Mouse (Mus musculus) brain, adult 2 months (tissue): Measurements from ENCODE around the gene Slc12a3.

Experiments used
- DNase-seq: peaks from one replicate; pipeline ENCODE4 v3.0.0; 2011; ENCODE audit warnings: low read depth, low spot score

The Slc12a3 gene

DNA sequence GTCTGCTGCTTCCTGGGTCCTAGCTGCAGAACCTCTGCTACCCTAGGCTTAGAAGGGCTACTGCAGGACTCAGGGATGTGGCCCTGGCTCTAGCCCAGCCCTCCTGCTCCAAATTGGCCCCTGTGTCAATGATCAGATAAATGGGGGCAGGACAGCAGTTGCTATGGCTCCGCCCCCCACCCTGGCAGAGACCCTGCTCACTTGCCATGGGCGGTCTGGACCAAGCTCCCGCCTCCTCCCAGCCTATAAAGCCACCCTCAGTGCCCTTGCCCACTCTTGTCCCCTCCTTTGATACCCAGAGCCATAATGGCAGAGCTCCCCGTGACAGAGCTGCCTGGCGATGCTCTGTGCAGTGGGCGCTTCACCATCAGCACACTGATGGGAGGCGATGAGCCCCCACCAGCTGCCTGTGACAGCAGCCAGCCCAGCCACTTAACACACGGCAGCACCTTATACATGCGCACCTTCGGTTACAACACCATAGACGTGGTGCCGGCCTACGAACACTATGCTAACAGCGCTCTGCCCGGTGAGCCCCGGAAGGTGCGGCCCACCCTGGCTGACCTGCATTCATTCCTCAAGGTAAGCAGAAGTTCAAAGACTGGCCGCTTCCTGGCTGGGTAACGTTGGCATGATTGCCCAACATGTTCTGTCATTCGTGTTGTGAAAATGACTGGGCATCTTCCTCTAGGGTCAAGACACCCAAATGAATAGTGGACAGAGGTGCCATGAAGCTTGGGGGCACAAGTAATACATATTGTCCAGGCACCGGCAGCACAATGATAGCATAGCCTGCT, at the start of gene Slc12a3:
TSS of gene Slc12a3 (plus strand) at position 270 of the 797 bp plus-strand sequence.
- DNase-seq = no peak

DNA sequence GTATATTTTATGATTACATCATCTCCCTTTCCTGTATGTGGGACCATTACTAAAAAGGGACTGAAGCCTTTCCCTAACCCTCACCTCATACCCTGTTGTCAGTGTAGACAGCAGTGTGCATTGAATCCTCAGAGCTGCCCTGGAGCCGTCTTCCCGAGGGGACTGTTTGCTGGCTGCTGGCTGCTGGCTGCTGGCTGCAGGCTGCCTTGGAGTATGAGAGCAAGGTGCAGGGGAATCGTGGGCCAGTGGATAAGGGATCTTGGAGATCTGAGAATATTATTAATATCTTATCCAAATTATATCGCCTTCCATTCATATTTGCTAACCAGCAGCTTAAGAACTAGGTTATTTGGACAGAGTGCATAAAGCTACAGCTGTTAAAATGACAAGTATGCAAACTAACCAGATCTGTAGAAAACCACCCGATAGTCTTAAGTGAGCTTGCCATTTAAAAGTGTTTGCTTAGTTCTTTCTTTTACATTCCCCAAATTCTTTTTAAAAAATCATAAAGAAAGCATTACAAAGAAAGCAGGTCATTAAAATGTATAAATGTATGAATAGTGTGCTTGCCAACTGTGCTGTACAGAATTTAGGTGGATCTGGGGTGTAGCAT, 48.9 kb upstream of the Slc12a3 start:
- DNase-seq = no peak

DNA sequence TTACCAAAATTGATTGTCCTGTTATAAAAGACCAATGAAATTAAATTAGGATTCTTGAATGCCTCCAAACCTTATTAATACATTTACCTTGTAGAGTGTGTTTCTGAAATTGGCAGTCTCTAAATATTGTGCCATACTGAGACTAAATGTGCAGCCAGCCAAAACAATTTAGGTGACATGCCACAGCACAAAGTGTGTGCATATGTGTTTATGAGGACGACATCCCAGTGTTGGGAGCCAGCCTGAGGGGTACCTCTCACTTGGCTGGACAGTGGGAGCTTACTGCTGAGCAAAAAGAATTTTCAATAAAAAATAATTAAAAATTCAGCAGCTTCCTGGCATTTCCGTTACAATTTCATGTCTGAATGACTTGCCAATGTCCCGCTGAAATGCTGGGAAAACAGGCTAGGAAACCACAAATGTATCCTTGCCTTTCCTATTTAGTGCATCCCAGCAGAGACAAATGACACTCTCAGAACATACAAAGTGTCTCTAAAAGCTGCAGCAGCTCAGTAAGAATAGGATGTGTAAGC, 46.5 kb upstream of the Slc12a3 start:
- DNase-seq = no peak

DNA sequence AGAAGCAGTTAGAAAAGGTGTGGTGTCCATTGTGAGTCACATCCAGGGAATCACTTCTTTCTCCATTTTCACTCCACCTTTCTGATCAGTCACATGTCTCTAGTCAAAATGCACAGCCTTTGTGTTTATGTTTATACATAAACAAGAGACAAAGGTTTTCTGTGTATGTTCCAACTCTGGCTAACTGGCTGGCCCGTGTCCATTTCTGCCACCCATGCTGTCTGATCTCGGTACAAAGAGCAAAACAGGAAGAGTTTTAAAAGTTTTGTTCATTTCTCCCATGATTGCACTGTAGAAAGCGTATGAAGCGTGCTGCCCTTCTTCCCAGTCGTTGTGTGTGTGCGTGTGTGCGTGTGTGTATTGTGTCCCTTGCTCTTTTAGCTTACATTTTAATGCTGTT, 44.8 kb upstream of the Slc12a3 start:
- no peak for DNase-seq

DNA sequence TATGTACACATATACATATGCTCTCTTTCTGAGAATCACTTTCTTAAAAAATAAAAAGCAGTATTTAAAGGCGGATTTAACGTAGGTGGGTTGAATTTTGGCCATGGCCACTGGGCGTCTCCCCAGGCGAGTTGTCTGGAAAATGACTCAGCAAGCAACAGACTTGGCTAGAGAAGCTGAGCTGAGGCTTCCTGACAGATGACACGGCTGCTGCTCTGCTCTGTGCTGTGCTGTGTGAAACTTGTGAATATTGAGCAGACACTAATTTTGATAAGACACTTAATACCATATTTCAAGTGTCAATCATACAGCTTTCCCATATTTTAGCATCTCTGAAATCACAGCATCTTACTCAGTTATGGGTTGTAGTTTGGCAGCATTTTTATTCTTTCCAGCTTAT, 38.4 kb upstream of the Slc12a3 start:
- peak; percentile 76 for DNase-seq

DNA sequence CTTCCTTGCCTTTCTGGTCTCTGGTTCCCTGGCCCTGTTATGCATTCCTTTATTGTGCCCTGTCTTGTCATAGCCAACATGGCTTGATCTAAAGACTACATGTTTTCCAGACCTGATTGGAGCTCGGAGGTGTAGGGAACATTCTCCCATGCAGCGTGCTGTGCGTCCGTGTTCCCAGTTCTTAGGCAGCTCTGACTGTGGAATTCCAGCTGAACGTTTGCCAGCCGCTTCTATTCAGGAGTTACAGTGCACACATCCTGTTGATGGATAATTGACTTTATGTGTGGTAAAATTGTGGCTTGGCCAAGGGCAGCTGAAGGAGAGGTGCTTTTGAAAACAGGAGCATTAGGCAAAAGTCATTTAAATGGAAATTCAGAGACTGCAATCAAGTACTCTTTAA, 36.9 kb upstream of the Slc12a3 start:
- peak; percentile 70 for DNase-seq

DNA sequence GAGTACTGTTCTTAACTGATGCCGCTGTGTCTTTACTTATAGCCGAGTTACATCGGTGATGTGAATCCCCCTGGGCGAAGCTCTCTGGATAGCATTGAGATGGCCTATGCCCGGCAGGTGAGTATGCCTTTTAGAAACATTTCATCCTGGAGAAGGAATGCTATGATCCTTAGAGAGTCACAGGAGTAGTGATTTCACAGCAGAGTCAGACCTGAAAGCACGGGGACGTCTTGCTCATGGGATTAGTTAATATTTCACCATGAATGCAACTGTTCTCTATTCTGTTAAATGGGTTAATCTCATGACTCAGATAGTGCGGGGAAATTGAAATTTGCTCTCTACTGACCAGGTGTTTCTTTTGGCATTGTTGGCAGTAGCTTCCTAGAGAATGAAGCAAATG, 36.4 kb upstream of the Slc12a3 start:
- DNase-seq = no peak

DNA sequence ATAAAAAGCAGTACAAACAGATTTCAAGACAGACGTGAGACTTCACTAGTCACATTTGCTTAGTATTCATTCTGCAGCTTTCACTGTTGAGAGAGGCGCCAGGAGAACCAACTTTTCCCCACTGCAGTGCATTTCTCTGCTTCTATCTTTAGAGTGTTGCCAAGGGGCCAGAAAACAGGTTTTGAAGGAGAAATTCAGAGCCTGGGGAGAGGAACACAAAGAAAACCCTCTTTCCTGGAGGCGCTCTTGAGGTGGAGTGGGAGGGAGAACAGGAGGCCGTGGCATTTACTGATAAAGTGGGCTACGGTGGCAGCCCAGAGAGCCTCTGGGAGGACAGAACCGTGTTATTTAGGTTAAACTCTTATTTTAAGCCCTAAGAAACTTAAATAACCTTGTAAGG, 33.3 kb upstream of the Slc12a3 start:
- peak; percentile 70 for DNase-seq

DNA sequence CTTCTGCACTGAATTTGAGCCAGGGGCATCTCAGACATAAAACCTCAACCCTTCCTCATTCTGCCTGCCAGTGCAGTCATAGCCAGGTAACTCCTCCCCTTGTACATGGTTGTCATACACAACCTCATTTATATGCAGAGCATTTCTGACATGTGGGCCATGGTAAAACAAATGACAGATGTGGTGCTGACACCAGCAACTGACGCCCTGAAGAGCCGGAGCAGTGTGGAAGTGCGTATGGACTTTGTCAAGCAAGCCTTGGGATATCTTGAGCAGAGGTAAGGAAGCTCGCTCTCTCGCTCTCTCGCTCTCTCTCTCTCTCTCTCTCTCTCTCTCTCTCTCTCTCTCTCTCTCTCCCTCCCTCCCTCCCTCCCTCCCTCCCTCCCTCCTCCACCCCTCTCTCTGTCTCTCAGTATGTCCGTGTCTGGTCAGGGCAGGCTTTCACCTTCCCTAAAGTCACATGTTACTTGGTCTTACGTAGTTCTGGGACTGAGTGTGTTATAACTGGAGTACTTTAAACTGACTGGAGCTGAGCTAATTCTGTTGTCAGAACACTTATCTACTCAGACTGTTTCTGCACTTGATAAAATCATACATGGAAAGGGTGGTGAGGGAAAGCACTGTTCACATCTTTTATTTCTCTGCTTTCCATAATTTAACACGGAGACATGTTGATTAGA, 32.5 kb upstream of the Slc12a3 start:
- no peak for DNase-seq

DNA sequence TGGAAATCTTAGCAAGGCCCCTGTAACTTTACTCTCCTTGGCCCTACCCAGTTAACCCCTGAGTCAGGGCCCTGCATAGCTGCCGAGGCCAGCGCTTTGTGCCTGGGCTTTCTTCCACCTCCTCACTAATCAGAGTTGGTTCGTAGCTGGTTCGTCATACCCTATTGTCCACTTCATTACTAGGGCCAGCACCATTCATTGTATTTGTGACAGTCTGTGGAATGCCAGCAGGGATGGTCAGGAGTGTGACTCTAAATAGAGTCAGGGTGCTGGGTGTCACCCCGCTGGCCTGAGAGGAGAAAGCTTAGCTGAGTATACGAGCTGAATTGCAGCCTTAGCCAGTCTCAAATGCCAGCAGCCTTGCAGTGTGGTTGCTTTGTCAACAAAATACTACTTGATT, 31.9 kb upstream of the Slc12a3 start:
- DNase-seq = no peak

DNA sequence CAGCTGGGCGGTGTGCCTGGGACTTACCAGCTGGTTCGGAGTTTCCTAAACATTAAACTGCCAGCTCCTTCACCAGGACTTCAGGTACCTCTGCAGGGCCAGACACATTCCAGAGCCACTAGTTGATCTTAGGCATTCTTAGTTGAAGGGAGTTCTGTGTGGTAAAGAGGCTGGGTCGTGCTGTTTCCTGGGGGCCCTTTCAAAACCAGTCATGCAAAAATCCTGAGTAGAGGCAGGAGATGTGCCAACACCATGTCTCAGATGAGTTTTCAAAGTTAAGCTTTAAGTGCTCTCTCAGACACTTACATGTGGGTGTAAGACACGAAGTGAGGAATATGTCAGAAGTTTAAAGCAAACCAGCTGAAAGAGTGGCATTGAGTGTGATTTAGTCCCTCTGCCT, 28.2 kb upstream of the Slc12a3 start:
- DNase-seq = no peak

DNA sequence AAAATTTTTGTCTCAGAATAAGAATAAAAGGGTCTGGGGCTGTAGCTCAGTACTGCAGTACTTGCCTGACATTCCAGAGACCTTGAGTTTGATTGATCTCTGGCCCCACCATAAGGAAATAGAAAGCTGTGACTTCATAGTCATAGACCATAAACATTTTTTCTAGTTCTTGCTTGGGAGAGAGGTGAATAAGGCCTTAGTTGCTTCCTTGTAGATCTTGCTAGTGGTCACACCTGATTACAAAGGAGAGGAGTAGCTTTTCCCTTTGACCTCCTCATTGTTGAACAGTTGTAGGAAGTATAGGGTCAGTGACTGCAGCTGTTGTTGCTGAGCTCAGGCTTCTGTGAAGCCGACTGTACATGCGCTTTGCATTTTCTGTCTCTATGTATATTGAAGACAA, 24.6 kb upstream of the Slc12a3 start:
- no peak for DNase-seq

DNA sequence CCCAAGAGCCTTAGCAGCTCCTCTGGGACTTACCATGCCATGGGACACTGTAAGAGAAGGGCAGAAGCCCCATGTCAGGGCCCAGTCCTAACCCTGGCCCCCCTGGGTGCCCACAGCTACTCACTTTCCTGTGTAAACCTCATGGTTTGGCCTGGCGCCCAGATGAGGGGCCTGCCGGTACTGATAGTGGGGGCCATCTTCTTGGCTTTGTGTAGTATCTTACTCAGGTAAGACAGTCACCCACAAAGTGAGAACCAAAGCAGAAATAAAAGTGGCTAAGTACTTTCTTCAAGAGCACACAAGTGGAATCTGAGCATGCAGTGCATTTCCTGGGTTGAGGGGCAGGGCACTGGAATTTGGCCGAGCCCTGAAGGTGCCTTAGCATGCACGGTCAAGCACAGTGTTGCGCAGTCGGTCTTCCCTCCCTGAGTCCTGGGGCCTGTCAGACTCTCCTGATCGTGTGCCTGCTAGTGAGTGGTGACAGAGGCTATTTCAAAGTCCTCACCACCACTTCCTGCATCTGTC, 21.9 kb upstream of the Slc12a3 start:
- DNase-seq = no peak

DNA sequence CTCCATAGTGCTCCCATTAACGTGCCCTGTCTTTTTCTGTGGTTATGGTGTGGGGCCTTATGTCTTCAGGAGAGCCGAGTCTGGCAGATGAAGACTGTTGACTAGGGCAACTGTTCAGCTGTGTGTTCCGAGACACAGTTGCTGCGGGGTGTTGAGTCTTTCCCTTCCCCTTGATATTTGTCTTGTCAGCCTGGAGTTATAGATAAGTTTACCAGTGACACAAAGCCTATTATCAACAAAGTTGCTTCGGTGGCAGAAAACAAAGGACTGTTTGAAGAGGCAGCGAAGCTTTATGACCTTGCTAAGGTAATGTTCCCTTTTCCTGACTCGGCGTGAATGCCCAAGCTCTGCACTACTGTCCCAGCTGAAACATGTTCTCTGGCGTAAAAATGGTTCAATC, 21.3 kb upstream of the Slc12a3 start:
- DNase-seq = no peak

DNA sequence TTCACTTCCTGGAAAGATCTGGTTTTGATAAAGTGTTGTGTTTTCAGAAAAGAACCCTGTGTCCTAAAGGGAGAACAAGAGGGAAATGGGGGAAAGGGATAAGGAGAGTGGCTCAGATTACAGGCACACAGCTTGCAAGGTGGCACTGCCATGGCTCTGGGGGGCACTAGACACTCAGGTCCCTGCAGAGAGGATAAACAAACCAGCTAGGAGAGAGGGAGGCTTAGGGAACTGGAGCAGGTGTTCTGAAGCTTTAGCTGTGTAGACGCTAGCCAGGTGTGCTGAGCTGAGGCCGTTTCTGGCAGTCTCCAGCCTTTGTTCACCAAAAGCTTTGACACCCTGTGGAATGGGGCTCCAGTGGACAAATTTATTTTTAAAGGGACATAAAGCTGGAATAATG, 14.9 kb upstream of the Slc12a3 start:
- DNase-seq = no peak

DNA sequence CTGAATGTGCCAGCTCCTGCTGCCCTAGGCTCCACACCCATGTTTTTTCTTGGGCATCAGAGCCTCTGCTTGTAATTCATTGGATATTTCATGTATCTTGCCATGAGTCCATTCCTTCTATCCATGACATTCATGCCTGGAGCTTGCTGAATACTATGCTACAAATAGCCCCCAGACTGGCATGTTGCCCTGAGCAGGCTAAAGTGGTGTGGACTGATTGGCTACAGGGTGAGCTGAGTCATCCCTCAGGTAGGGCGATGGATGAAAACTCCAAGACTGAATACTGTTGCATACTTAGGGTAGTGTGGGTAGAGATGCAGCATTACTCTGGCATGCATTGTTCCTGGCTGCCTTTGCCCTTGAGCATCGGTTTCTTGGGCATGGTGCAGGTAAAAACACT, 11.8 kb upstream of the Slc12a3 start:
- DNase-seq = peak; percentile 37

DNA sequence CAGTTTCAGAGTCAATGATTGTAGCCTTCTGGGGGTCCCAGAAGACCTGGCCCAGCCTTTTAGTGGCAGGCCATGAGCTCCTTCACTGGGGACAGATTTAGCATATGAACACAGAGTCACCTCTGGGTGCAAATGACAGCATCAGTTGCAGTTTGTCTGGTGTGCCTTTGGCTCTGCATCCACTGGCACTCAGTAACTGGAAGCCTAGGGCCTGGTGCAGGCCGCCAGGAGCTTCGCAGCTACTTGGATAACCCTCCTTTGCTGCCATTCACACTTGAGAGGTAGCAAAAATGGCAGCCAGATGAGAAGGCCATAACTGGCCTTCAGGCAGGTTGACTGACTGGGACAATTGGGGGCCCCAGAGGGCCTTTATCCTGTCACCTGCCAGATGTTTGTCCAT, 11.3 kb upstream of the Slc12a3 start:
- no peak for DNase-seq

DNA sequence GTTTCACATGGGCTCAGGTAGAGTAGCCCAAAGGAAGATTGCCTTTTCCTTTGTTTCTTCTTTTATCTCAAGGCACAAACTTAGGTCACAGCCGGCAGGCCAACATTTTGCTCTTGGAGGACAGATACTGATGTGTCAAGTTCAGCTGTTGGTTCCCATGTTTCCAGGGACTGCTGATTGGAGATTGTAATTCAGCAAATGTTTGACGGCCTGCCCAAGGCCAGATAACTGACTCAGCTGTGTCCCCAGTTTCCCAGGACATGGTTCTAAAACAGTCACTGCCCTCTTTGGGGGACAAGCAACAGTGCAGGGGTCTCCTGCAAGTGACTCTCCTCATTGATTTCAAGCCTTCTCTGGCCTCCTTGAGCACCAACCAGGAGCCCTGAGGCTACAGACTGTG, 9.0 kb upstream of the Slc12a3 start:
- DNase-seq = no peak

DNA sequence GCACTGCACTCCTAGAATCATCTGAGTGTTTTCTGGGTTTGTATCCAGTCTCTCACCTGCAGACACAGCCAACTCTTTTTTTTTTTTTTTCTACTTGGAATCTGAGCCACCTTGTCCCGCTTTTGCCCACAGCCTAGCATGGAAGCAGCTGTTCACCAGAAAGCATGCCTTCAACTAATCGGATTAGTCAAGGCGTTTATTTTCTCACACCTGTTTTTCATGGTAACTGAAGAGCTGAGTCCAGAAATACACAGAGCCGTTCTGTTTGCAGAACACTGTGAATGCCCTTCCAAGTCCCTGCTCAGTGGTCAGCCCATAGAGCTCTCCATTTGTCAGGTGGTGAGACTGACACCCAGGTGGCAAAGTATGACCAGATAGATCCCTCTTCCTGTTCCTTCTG, 6.9 kb upstream of the Slc12a3 start:
- peak; percentile 54 for DNase-seq

DNA sequence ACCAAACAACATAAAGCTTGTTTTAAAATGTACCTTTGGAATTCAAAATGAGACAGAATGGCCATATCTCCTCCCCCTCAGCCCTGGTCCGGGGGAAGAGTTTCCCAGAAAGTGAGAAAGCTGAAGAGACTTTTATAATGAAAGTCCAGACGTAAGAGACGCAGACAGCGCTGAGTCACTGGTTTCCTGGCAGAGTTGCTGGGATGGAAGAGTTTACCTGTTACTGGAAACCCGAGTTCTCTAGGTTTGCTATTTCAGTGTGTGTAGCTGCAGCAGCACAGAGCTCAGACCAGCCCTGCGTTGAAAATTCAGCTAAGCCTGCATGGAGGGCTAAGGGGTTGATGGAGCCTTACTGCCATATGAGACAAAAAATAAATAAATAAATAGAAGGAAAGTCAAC, 6.0 kb upstream of the Slc12a3 start:
- DNase-seq = peak; percentile 73

DNA sequence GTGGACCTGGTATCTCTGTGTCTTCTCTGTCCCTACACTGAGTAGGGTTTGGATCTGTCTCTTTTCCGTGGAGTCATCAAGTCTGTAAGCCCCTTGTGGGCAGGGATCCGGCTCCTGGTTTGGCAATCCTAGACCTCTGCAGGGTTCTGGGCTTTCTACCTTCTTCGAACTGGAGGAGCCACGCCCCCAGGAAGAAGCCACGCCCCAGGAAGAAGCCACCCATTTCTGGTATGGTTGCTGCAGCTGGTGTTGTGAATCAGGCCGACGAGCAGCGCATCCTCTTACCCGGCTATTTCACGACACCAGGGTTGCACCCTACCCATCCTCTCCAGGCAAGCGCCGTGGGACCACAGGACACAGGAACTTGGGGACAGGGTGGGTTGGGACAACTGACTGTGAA, 4.9 kb upstream of the Slc12a3 start:
- DNase-seq = no peak

DNA sequence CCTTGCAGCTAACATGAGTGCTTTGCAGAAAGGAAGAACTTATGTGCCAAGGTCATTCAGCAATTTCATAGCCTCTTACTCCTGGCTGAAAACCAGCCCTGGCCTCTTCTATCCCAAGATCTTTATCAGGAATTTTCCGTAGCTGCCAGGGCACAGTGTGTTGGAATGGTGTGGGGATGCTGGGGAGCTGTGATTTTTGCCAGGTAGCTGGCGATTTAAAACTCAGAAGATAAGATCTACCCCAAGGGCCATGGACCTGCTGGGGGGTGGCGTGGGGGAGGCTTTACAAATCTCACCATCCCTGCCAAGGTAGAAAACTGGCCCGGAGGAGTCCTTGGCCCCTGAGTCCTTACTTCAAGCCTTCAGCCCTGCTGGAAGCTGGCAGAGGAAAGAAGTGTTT, 3.0 kb upstream of the Slc12a3 start:
- no peak for DNase-seq
